Mouse (Mus musculus): ENCODE measurements around the gene Elp6. TPM values are rescaled to one million over a fixed set of nuclear protein-coding genes. Genes with fewer than 3 reads are reported as not detected.

Elp6 gene
- polyA plus RNA-seq (2012; rRNA removed): 21.0 and 26.9 TPM in 2 replicates

- Histone ChIP-seq H3K27ac (ENCODE audit: control insufficient read depth, insufficient read depth, low read length) (peak within 1 kb of the TSS; percentile 72), H3K36me3 (ENCODE audit: control insufficient read depth, insufficient read depth, low read length) (no peaks in the 10 kb centered on the region), H3K4me3 (ENCODE audit: control insufficient read depth, insufficient read depth, low read length) (peak within 1 kb of the TSS; percentile 66), H3K27me3 (ENCODE audit: control insufficient read depth, insufficient read depth, low read length) (no peaks in the 10 kb centered on the region), H3K4me1 (replicated peaks; ENCODE audit: control insufficient read depth, insufficient read depth, low read length) (peaks cover 4% of the 10 kb centered on the region; the same call in 1 of the 2 replicates)
- TF ChIP-seq CTCF (IDR thresholded peaks at IDR 0.05; ENCODE audit: borderline replicate concordance, control insufficient read depth, extremely low read depth, insufficient read depth, low read length, poor library complexity) (0 out of 2 replicates have a peak, but pooled peaks have one; percentile 33), POLR2A (IDR thresholded peaks at IDR 0.05; ENCODE audit: control insufficient read depth, extremely low read depth, insufficient read depth, low read length, poor library complexity) (peak; percentile 71; the same call in 1 of the 2 replicates)
- under 1% methylated on average over 46 of the region's 46 CpGs for WGBS
- DNase-seq: peak; percentile 86
Measured at GRCm38 (mm10) chr9:110304969-110305651, at the start of gene Elp6. TSS of gene Elp6 (plus strand) at chr9:110305173.

GRCm38 (mm10) chr9:110255407-110256019 is 49.5 kb upstream of the Elp6 start:
- Histone ChIP-seq H3K27me3 (ENCODE audit: control insufficient read depth, insufficient read depth, low read length) (no peaks in the 10 kb centered on the region), H3K27ac (ENCODE audit: control insufficient read depth, insufficient read depth, low read length) (no peak overlapping the region), H3K4me1 (replicated peaks; ENCODE audit: control insufficient read depth, insufficient read depth, low read length) (no peaks in the 10 kb centered on the region), H3K4me3 (ENCODE audit: control insufficient read depth, insufficient read depth, low read length) (no peak overlapping the region), H3K36me3 (ENCODE audit: control insufficient read depth, insufficient read depth, low read length) (no peaks in the 10 kb centered on the region)
- no peak for DNase-seq
- TF ChIP-seq CTCF (IDR thresholded peaks at IDR 0.05; ENCODE audit: borderline replicate concordance, control insufficient read depth, extremely low read depth, insufficient read depth, low read length, poor library complexity) (no peak), POLR2A (IDR thresholded peaks at IDR 0.05; ENCODE audit: control insufficient read depth, extremely low read depth, insufficient read depth, low read length, poor library complexity) (no peak)
- WGBS: 86% methylated on average over 15 of the region's 15 CpGs

- H3K27me3 ChIP-seq (ENCODE audit: control insufficient read depth, insufficient read depth, low read length): no peaks in the 10 kb centered on the region
- no peak for DNase-seq
- H3K27ac ChIP-seq (ENCODE audit: control insufficient read depth, insufficient read depth, low read length): no peak overlapping the region
- TF ChIP-seq CTCF (IDR thresholded peaks at IDR 0.05; ENCODE audit: borderline replicate concordance, control insufficient read depth, extremely low read depth, insufficient read depth, low read length, poor library complexity) (no peak), POLR2A (IDR thresholded peaks at IDR 0.05; ENCODE audit: control insufficient read depth, extremely low read depth, insufficient read depth, low read length, poor library complexity) (no peak)
- no peak overlapping the region for H3K4me3 ChIP-seq (ENCODE audit: control insufficient read depth, insufficient read depth, low read length)
- no peaks in the 10 kb centered on the region for H3K36me3 ChIP-seq (ENCODE audit: control insufficient read depth, insufficient read depth, low read length)
- no peaks in the 10 kb centered on the region for H3K4me1 ChIP-seq (replicated peaks; ENCODE audit: control insufficient read depth, insufficient read depth, low read length)
- WGBS: 64% methylated on average over 6 of the region's 6 CpGs
Measured at GRCm38 (mm10) chr9:110258646-110259045, 46.3 kb upstream of the Elp6 start.

- TF ChIP-seq POLR2A (IDR thresholded peaks at IDR 0.05; ENCODE audit: control insufficient read depth, extremely low read depth, insufficient read depth, low read length, poor library complexity): no peak
- TF ChIP-seq CTCF (IDR thresholded peaks at IDR 0.05; ENCODE audit: borderline replicate concordance, control insufficient read depth, extremely low read depth, insufficient read depth, low read length, poor library complexity): no peak
- DNase-seq: no peak
- 88% methylated on average over 3 of the region's 3 CpGs for WGBS
- Histone ChIP-seq H3K4me3 (ENCODE audit: control insufficient read depth, insufficient read depth, low read length) (no peak overlapping the region), H3K4me1 (replicated peaks; ENCODE audit: control insufficient read depth, insufficient read depth, low read length) (no peaks in the 10 kb centered on the region), H3K27me3 (ENCODE audit: control insufficient read depth, insufficient read depth, low read length) (no peaks in the 10 kb centered on the region), H3K36me3 (ENCODE audit: control insufficient read depth, insufficient read depth, low read length) (no peaks in the 10 kb centered on the region), H3K27ac (ENCODE audit: control insufficient read depth, insufficient read depth, low read length) (no peak overlapping the region)
Measured at GRCm38 (mm10) chr9:110259118-110259517, 45.9 kb upstream of the Elp6 start.

- no peaks in the 10 kb centered on the region for H3K27me3 ChIP-seq (ENCODE audit: control insufficient read depth, insufficient read depth, low read length)
- H3K4me1 ChIP-seq (replicated peaks; ENCODE audit: control insufficient read depth, insufficient read depth, low read length): no peaks in the 10 kb centered on the region
- 90% methylated on average over 8 of the region's 8 CpGs for WGBS
- H3K36me3 ChIP-seq (ENCODE audit: control insufficient read depth, insufficient read depth, low read length): no peaks in the 10 kb centered on the region
- no peak overlapping the region for H3K4me3 ChIP-seq (ENCODE audit: control insufficient read depth, insufficient read depth, low read length)
- no peak overlapping the region for H3K27ac ChIP-seq (ENCODE audit: control insufficient read depth, insufficient read depth, low read length)
- no peak for DNase-seq
- TF ChIP-seq CTCF (IDR thresholded peaks at IDR 0.05; ENCODE audit: borderline replicate concordance, control insufficient read depth, extremely low read depth, insufficient read depth, low read length, poor library complexity): no peak
- no peak for TF ChIP-seq POLR2A (IDR thresholded peaks at IDR 0.05; ENCODE audit: control insufficient read depth, extremely low read depth, insufficient read depth, low read length, poor library complexity)
Measured at GRCm38 (mm10) chr9:110263181-110263580, 41.8 kb upstream of the Elp6 start.

GRCm38 (mm10) chr9:110264991-110265390 is 40.0 kb upstream of the Elp6 start:
- no peak overlapping the region for H3K4me3 ChIP-seq (ENCODE audit: control insufficient read depth, insufficient read depth, low read length)
- H3K27me3 ChIP-seq (ENCODE audit: control insufficient read depth, insufficient read depth, low read length): no peaks in the 10 kb centered on the region
- no peaks in the 10 kb centered on the region for H3K36me3 ChIP-seq (ENCODE audit: control insufficient read depth, insufficient read depth, low read length)
- TF ChIP-seq POLR2A (IDR thresholded peaks at IDR 0.05; ENCODE audit: control insufficient read depth, extremely low read depth, insufficient read depth, low read length, poor library complexity) (no peak), CTCF (IDR thresholded peaks at IDR 0.05; ENCODE audit: borderline replicate concordance, control insufficient read depth, extremely low read depth, insufficient read depth, low read length, poor library complexity) (0 out of 2 replicates have a peak, but pooled peaks have one; percentile 8)
- 90% methylated on average over 9 of the region's 9 CpGs for WGBS
- H3K27ac ChIP-seq (ENCODE audit: control insufficient read depth, insufficient read depth, low read length): no peak overlapping the region
- DNase-seq: no peak
- no peaks in the 10 kb centered on the region for H3K4me1 ChIP-seq (replicated peaks; ENCODE audit: control insufficient read depth, insufficient read depth, low read length)
